Mouse (Mus musculus): Measurements from ENCODE around the gene Map3k6. TPM values are rescaled to one million over a fixed set of nuclear protein-coding genes. Genes with fewer than 3 reads are reported as not detected.

Gene Map3k6
- 5.0 and 8.6 TPM in 2 replicates for polyA plus RNA-seq (2015; fragmentation: Nextera tagmentation; extraction: Ambion mirVana)

DNA sequence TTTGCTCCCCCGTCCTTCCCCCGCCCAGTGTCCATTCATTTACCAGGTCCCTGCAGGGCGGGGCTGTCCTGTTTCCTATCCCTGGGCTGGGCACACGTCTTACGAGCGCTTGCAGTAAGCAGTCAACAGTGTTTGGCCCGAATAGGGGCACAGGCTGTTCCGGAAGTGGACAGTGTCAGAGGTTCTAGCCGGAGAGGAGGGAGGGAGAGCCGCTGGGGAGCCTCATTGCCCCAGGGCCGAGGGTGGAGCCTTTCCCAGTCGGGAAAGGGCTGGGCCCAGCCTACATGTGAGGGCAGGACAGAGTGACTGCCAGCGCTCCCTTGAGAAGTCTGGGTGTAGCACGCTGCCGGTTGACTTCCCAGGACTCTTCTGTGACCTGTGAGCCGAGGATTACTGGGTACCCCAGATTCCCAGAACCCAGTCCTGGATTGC, at the start of gene Map3k6:
Map3k6 (plus strand) TSS at position 329 of the 432 bp plus-strand sequence.
- peak within 1 kb of the TSS; percentile 60 for H3K9ac ChIP-seq
- H3K27me3 ChIP-seq (replicated peaks) = peaks cover 19% of the 10 kb centered on the region; the same call in 1 of the 2 replicates
- H3K4me2 ChIP-seq = peak within 1 kb of the TSS; percentile 97
- no peaks in the 10 kb centered on the region for H3K9me3 ChIP-seq
- no peaks in the 10 kb centered on the region for H3K36me3 ChIP-seq
- peak within 1 kb of the TSS; percentile 77 for H3K27ac ChIP-seq
- ATAC-seq (ENCODE audit: insufficient read depth, low FRiP score, low read depth) = peak; percentile 70
- whole genome bisulfite sequencing = 7% methylated on average over 16 of the region's 16 CpGs
- H3K4me3 ChIP-seq (replicated peaks) = peak within 1 kb of the TSS; percentile 63
- peaks cover 15% of the 10 kb centered on the region; the same call in 1 of the 2 replicates for H3K4me1 ChIP-seq

DNA sequence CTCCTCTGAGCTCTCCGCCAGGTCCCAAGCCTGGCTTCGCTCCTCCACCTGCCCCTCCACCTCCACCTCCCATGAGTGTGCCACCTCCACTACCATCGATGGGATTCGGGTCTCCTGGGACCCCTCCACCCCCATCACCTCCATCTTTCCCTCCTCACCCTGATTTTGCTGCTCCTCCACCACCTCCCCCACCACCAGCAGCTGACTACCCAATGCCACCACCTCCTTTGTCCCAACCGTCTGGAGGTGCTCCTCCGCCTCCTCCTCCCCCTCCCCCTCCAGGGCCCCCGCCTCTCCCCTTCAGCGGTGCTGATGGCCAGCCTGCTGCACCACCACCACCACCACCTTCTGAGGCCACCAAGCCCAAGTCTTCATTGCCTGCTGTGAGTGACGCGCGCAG, 46.1 kb upstream of the Map3k6 start:
- no peaks in the 10 kb centered on the region for H3K27me3 ChIP-seq (replicated peaks)
- H3K4me1 ChIP-seq = peaks cover 36% of the 10 kb centered on the region
- no peaks in the 10 kb centered on the region for H3K9me3 ChIP-seq
- H3K9ac ChIP-seq = no peak overlapping the region
- no peak overlapping the region for H3K4me2 ChIP-seq
- H3K27ac ChIP-seq = no peak overlapping the region
- peaks cover 63% of the 10 kb centered on the region for H3K36me3 ChIP-seq
- no peak for ATAC-seq (ENCODE audit: insufficient read depth, low FRiP score, low read depth)
- WGBS = 92% methylated on average over 11 of the region's 11 CpGs
- H3K4me3 ChIP-seq (replicated peaks) = no peak overlapping the region

DNA sequence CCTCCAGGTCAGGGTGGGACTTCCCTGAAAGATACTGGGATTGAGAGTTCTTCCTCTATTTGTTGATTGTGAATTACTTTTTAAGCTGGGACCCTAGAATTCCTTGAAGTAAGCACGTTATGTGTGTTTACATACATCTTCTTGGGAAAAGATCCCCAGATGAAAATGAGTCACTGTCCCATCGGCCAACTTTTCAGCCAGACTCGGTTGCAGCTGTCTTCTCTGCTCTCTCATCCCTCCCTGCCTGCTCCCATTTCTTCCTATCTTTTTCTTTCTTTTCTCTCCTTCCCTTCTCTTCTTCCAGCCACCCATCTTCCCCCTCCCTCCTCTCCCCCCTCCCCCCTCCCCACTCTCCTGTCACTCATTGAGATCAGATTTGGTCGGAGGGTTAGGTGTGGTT, 45.6 kb upstream of the Map3k6 start:
- Histone ChIP-seq H3K27ac (no peak overlapping the region), H3K4me2 (no peak overlapping the region), H3K9ac (no peak overlapping the region), H3K4me3 (replicated peaks) (no peak overlapping the region), H3K36me3 (peaks cover 57% of the 10 kb centered on the region), H3K4me1 (peaks cover 41% of the 10 kb centered on the region), H3K9me3 (no peaks in the 10 kb centered on the region), H3K27me3 (replicated peaks) (no peaks in the 10 kb centered on the region)
- WGBS = 45% methylated on average over 4 of the region's 4 CpGs
- no peak for ATAC-seq (ENCODE audit: insufficient read depth, low FRiP score, low read depth)

DNA sequence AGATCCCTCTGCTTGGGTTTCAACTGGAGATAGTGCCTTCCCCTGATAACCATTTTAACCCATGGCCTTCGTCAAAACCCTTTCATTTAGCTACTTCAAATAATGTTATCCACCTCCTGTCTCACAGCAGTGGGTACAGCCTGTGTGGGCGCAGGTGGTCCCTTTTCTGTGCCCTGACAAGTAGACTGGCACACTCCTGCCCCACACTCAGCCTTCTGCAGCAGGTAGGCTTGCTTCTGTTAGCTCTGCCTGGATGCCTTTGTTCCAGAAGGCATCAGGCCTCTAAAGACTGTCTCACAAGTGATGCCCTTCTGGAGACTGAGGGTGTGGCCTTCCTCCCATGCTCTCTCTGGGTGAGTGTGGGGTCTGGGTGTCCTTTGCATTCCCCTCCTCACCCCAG, 44.5 kb upstream of the Map3k6 start:
- Histone ChIP-seq H3K9me3 (no peaks in the 10 kb centered on the region), H3K4me3 (replicated peaks) (no peak overlapping the region), H3K27me3 (replicated peaks) (no peaks in the 10 kb centered on the region), H3K9ac (no peak overlapping the region), H3K36me3 (peaks cover 47% of the 10 kb centered on the region), H3K4me1 (peaks cover 52% of the 10 kb centered on the region), H3K4me2 (no peak overlapping the region), H3K27ac (no peak overlapping the region)
- no peak for ATAC-seq (ENCODE audit: insufficient read depth, low FRiP score, low read depth)
- 92% methylated on average over 2 of the region's 2 CpGs for WGBS

DNA sequence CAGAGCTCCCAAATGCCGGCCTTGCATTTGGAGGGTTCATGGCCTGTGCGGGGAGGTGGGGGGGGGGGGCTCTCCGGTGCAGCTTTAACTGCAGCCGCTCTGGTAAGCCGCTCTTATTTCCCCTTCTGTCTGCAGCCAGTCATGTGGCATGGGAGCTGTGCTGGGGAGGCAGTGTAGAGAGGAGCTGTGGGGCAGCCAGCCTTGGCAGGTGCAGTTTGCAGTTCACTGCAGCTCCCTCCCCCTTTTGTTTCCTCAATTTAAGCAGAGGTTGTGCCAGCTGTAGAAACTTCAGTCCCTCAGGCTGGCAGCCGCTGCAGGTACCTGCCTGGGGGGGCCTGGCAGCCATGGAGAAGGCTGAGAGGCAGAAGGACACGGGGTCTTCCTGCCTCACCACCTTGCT, 43.8 kb upstream of the Map3k6 start:
- WGBS = 54% methylated on average over 7 of the region's 7 CpGs
- peaks cover 57% of the 10 kb centered on the region for H3K4me1 ChIP-seq

DNA sequence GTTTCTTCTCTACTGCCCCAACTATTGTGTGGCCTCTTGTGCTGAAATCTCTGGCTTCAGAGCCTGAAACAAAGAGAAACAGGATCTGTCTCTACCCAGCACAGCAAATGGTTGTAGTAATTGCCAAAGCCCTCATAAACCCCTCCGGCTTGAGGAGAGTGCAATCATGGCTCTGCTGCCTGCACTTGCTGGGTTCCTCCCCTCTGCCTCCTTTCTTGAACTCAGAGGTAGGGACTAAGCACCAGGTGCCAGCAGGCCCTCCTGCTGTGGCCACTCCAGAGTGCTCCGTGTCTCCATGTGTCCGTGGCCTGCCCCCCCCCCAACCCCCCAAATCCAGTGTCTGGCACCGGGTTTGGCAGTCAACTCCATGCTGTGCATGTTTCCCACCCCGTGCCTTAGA, 43.3 kb upstream of the Map3k6 start:
- Histone ChIP-seq H3K27me3 (replicated peaks) (no peaks in the 10 kb centered on the region), H3K4me3 (replicated peaks) (no peak overlapping the region), H3K4me2 (no peak overlapping the region), H3K36me3 (peaks cover 41% of the 10 kb centered on the region), H3K4me1 (peaks cover 57% of the 10 kb centered on the region), H3K9me3 (no peaks in the 10 kb centered on the region), H3K27ac (peak overlapping the region; percentile 74), H3K9ac (no peak overlapping the region)
- WGBS = 31% methylated on average over 5 of the region's 5 CpGs
- no peak for ATAC-seq (ENCODE audit: insufficient read depth, low FRiP score, low read depth)

More for the DNA sequence above, 43.8 kb upstream of the Map3k6 start:
- Histone ChIP-seq H3K4me2 (no peak overlapping the region), H3K9me3 (no peaks in the 10 kb centered on the region), H3K4me3 (replicated peaks) (no peak overlapping the region), H3K9ac (no peak overlapping the region), H3K27me3 (replicated peaks) (no peaks in the 10 kb centered on the region), H3K36me3 (peaks cover 41% of the 10 kb centered on the region), H3K27ac (peak overlapping the region; percentile 74)
- no peak for ATAC-seq (ENCODE audit: insufficient read depth, low FRiP score, low read depth)

DNA sequence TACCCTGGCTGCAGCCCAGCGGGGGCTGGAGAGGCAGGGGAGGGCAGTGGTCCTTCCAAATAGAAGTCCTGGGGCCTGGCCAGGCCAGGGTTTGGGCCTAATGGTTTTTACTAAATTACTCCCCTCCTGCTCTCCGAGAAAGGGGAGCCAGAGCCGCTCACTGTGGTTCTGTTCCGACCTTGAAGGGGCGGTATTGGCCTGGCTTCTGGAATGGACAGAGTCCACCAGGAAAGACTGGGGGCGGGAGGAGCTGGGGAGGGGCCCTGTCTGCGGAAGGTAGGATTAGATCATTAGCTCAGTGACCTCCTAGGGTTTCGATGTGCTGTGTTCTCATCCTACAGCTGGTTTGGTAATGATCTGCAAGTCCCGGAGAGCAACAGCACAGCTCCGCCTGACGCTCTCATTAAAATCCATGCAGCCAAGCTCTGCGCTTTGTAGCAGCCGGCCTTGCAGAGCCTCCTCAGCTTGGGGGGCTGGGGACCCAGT, 42.8 kb upstream of the Map3k6 start:
- Histone ChIP-seq H3K27ac (peak overlapping the region; percentile 74), H3K4me2 (peak overlapping the region; percentile 10), H3K27me3 (replicated peaks) (no peaks in the 10 kb centered on the region), H3K4me1 (peaks cover 57% of the 10 kb centered on the region), H3K36me3 (peaks cover 36% of the 10 kb centered on the region), H3K9me3 (no peaks in the 10 kb centered on the region), H3K4me3 (replicated peaks) (no peak overlapping the region), H3K9ac (no peak overlapping the region)
- ATAC-seq (ENCODE audit: insufficient read depth, low FRiP score, low read depth) = 0 out of 2 replicates have a peak, but pooled peaks have one; percentile 20
- WGBS = 30% methylated on average over 13 of the region's 13 CpGs

DNA sequence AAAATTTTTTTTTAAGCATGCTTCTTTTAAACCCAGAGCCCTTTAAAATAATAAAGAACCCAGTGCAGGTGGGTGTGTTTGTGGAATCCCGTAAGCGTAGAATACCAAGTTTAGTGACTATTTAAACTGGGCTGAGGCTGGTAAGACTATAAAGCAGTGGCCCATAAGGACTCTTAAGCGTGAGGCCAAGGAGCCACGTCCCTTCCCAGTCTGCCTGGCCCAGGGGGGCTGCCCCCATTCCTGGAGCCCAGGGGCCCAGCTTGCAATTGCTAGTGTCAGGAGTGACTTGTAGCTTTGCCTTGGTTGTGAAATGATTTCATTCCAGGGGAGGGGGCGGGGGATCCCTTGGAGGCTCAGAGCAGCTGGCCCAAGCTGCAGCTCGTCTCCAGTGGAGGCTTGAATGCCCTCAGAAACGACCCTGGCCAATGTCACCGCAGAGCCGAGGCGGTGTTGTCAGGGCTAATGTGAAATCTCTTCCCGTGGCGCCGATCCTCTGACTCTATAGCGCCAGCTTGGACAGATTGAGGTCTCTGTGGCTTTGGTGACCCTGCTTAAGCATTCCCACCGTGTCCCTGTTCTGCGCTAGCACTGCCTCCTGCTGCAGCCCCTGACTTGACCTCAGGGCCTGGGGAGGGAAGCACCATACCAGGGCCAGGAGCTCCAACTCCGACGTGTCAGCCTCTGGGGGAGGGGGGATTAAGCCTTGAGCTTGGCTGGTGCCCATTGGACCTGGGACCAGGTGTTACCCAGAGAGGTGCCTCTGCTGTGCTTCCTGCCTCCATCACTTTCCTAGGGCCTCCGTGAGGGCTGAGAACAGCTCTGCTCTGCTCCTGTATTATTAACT, 42.1 kb upstream of the Map3k6 start:
- Histone ChIP-seq H3K27me3 (replicated peaks) (no peaks in the 10 kb centered on the region), H3K9me3 (no peaks in the 10 kb centered on the region), H3K27ac (peak overlapping the region; percentile 74), H3K4me3 (replicated peaks) (no peak overlapping the region), H3K9ac (no peak overlapping the region), H3K4me2 (peak overlapping the region; percentile 10; the same call in 1 of the 2 replicates), H3K4me1 (peaks cover 57% of the 10 kb centered on the region), H3K36me3 (peaks cover 30% of the 10 kb centered on the region)
- WGBS = 32% methylated on average over 19 of the region's 19 CpGs
- no peak; the same call in 1 of the 2 replicates for ATAC-seq (ENCODE audit: insufficient read depth, low FRiP score, low read depth)

DNA sequence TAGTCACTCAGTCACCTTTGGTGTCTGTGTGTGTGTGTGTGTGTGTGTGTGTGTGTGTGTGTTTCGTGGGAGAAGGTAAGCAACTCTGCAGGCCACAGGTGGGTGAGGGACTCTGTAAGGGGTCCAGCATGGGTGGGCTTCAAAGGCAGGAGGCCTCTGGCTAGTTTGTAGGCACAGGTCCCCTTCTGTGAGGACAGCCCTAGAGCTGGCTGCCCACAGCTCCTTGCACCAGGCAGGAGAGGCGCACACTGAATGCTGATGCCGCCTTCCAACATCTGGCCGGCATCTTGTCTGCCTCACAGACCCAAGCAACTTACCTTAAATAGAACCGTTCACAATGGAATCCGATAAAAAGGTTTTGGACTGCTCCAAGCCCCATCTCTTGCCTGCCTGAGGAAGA, 40.9 kb upstream of the Map3k6 start:
- H3K27ac ChIP-seq = peak overlapping the region; percentile 75
- H3K4me1 ChIP-seq = peaks cover 63% of the 10 kb centered on the region
- H3K9ac ChIP-seq = no peak overlapping the region
- H3K4me3 ChIP-seq (replicated peaks) = no peak overlapping the region
- no peak for ATAC-seq (ENCODE audit: insufficient read depth, low FRiP score, low read depth)
- no peaks in the 10 kb centered on the region for H3K9me3 ChIP-seq
- H3K36me3 ChIP-seq = peaks cover 19% of the 10 kb centered on the region
- 61% methylated on average over 6 of the region's 6 CpGs for WGBS
- no peaks in the 10 kb centered on the region for H3K27me3 ChIP-seq (replicated peaks)
- H3K4me2 ChIP-seq = no peak overlapping the region

DNA sequence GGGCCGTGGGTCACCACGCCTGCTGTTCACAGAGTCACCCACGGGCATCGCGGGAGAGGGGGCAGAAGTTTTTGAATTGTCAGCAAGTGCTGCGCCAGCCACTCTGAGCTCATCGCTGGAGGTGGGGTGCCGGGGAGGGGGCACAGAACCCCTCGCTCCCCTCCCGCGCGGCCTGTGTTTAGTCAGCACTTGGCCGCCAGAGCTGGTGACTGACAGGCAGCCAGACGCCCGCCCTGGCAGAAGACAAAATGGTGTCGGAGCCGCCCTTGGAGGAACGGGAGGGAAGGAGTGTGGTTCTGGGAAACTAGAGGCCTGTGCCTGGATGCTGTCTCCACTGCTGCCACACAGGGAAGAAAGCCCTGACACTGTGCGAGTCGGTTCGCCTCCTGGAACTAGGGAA, 40.3 kb upstream of the Map3k6 start:
- no peak for ATAC-seq (ENCODE audit: insufficient read depth, low FRiP score, low read depth)
- no peaks in the 10 kb centered on the region for H3K27me3 ChIP-seq (replicated peaks)
- peaks cover 65% of the 10 kb centered on the region for H3K4me1 ChIP-seq
- H3K27ac ChIP-seq = peak overlapping the region; percentile 75
- no peak overlapping the region for H3K4me3 ChIP-seq (replicated peaks)
- H3K9ac ChIP-seq = no peak overlapping the region
- peaks cover 17% of the 10 kb centered on the region for H3K36me3 ChIP-seq
- WGBS = 33% methylated on average over 21 of the region's 21 CpGs
- H3K4me2 ChIP-seq = peak overlapping the region; percentile 19; the same call in 1 of the 2 replicates
- no peaks in the 10 kb centered on the region for H3K9me3 ChIP-seq

DNA sequence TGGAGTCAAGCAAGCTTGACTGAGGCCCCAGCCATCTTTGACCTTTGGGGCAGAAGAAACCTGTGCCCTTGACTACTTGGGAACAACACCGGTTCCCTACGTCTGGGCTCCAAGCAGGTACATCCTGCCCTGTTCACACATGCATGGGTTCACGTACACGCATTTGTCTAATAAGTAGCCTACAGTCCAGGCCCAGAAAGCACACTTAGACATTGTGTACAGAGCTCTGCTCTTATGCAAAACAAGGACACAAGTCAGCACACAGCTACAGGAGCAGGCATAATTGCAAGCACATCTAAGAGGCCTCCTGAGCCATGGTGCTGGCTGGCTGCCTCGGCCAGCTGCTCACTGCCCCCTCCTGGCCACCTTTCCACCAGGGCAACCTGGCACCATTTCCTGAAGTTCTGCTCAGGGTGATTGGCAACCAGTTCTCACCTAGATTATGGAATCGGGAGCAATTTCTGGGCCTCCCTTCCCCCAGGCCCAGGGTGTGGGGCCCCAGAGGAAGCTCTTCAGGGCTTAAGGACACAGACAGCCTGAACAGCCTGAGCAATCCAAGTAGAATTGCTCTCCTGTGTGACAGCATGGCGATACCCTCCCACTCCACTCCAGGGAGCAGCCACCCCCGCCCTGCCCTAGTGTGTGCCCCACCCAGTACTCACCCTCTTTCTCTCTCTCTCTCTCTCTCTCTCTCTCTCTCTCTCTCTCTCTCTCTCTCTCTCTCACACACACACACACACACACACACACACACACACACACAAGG, 39.4 kb upstream of the Map3k6 start:
- whole genome bisulfite sequencing = 58% methylated on average over 8 of the region's 8 CpGs
- no peak overlapping the region for H3K9ac ChIP-seq
- ATAC-seq (ENCODE audit: insufficient read depth, low FRiP score, low read depth) = no peak
- H3K27ac ChIP-seq = peak overlapping the region; percentile 75
- no peaks in the 10 kb centered on the region for H3K9me3 ChIP-seq
- H3K4me1 ChIP-seq = peaks cover 60% of the 10 kb centered on the region
- no peaks in the 10 kb centered on the region for H3K27me3 ChIP-seq (replicated peaks)
- peaks cover 8% of the 10 kb centered on the region for H3K36me3 ChIP-seq
- H3K4me3 ChIP-seq (replicated peaks) = no peak overlapping the region
- no peak overlapping the region for H3K4me2 ChIP-seq

DNA sequence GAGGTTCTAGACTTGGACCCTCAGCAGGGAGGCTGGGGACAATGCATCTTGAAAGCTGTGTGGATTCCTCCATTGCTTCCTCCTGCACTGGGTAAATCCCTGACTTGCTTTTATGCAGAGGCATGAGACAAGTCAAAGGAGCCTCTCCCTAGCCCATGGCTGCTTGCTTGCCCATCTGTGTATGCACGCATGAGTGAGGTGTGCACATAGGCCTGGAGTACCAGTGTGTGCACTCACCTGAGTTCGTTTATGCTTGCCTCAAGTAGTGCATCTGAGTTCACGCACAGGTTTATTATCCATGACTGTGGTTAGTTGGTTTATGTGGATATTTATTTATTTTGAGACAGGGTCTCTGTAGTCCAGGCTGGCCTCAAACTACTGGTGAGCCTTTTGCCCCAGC, 38.4 kb upstream of the Map3k6 start:
- peaks cover 50% of the 10 kb centered on the region for H3K4me1 ChIP-seq
- WGBS = 90% methylated on average over 3 of the region's 3 CpGs
- H3K27ac ChIP-seq = no peak overlapping the region

More for the DNA sequence above, 38.4 kb upstream of the Map3k6 start:
- ATAC-seq (ENCODE audit: insufficient read depth, low FRiP score, low read depth) = no peak
- Histone ChIP-seq H3K36me3 (no peaks in the 10 kb centered on the region), H3K9ac (no peak overlapping the region), H3K4me2 (no peak overlapping the region), H3K4me3 (replicated peaks) (no peak overlapping the region), H3K9me3 (no peaks in the 10 kb centered on the region), H3K27me3 (replicated peaks) (no peaks in the 10 kb centered on the region)
